Mouse (Mus musculus): ENCODE results near the gene Hoxd3. TPM values are rescaled to one million over a fixed set of nuclear protein-coding genes. Genes with fewer than 3 reads are reported as not detected.

Hoxd3 gene
- total and polyA plus RNA-seq, 2 experiments: not detected

DNA sequence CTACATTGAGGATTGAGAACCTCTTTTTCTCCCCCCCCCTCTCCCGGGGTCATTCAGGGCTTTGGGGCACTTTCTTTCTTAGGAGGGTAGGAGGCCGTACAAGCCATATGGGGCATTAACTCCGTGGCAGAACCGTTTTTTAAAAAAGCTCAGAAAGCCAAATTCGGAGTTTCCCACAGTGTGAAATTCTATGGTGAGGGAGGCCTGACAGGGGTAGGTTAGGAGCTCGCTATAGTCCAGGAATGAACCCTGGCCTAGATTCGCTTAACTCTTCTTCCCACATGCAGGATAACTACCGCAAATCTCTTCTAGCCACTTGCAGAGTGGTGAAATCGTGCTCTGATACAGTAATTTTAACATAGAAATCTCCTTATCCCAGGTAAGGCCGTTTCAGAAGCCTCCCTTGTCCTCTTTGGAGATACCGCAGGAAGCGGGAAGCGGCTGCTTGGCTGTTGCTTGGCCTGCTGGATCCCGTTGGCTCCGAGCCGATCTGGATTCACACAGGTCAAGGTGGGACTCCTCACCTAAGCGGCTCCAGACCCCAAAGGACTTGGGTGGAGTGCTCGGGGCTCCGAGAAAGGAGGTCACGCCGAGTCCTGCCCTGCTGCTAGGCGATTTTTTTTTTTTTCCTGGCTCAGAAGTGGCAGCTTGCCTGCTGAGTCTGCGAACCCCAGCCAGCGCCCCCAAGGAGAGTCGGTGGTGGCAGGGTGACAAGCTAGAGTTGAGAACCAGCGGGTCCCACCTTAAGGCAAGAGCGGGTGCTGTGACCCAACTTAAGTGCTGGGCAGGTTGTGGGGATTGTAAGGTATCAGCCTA is 23.5 kb downstream of the Hoxd3 start:
- Histone ChIP-seq H3K9ac (ENCODE audit: low read depth, low read length) (no peak overlapping the region), H3K27ac (replicated peaks; ENCODE audit: insufficient read depth, low read depth, low read length) (no peak overlapping the region), H3K4me1 (ENCODE audit: control insufficient read depth, insufficient read depth, low read length) (peaks cover 2% of the 10 kb centered on the region; the same call in 1 of the 2 replicates), H3K4me3 (ENCODE audit: insufficient read depth, low read depth, low read length) (no peak overlapping the region), H3K79me2 (ENCODE audit: control insufficient read depth, insufficient read depth, low read length) (no peaks in the 10 kb centered on the region), H3K36me3 (ENCODE audit: control insufficient read depth, insufficient read depth, low read length) (no peaks in the 10 kb centered on the region), H3K27me3 (ENCODE audit: control insufficient read depth, insufficient read depth, low read length) (peaks cover 45% of the 10 kb centered on the region)
- no peak for TF ChIP-seq POLR2A (IDR thresholded peaks at IDR 0.05; ENCODE audit: extremely low read depth, insufficient read depth, low read length)
- TF ChIP-seq CTCF (IDR thresholded peaks at IDR 0.05; ENCODE audit: low read depth, low read length): no peak
- 7% methylated on average over 27 of the region's 27 CpGs for WGBS
- DNase-seq (ENCODE audit: extremely low read depth, low read depth, low spot score): no peak

DNA sequence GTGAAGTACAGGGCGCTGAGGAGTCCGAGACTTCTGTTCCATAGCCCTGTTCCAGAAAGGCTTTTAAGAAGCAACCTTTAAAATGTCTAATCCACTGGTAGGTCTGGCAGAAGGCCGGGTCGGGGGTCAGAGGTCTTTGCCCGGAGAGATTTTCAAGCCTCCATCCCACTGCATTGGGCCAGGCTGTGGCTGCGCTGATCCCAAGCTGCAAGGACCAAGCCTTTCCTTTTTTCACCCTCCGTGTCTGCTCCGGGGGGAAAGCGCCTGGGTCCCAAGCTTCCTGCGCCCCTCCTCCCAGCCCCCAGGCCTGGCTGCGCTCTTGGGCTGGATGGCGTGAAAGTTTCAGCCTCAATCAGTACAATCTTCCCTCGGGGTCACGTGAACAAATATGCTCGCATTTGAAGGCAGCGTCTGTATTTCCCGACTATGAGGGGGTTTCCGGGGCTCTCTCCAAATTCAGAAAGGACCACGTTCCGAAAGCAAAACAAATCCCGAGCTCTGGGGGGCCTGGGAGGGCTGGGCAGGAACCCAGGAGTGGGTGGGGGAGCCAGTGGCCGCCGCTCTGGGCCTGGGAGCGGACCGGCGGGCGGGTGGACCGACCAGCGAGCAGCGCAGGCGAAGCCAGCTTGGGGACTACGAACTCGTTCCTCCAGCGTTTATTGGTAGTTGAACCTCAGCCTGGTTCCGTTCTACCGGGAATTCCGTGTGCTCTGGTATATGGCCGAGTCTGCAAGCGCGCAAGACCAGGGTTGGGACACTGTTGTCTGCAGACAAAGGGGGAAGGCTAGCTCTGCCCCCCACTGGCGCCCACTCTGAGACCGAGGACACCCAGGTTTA is 24.3 kb downstream of the Hoxd3 start:
- H3K4me1 ChIP-seq (ENCODE audit: control insufficient read depth, insufficient read depth, low read length): no peaks in the 10 kb centered on the region
- no peak for DNase-seq (ENCODE audit: extremely low read depth, low read depth, low spot score)
- no peaks in the 10 kb centered on the region for H3K79me2 ChIP-seq (ENCODE audit: control insufficient read depth, insufficient read depth, low read length)
- 3% methylated on average over 42 of the region's 42 CpGs for WGBS
- H3K9ac ChIP-seq (ENCODE audit: low read depth, low read length): no peak overlapping the region
- H3K36me3 ChIP-seq (ENCODE audit: control insufficient read depth, insufficient read depth, low read length): no peaks in the 10 kb centered on the region
- peaks cover 53% of the 10 kb centered on the region for H3K27me3 ChIP-seq (ENCODE audit: control insufficient read depth, insufficient read depth, low read length)
- no peak overlapping the region for H3K4me3 ChIP-seq (ENCODE audit: insufficient read depth, low read depth, low read length)
- no peak overlapping the region for H3K27ac ChIP-seq (replicated peaks; ENCODE audit: insufficient read depth, low read depth, low read length)
- no peak for TF ChIP-seq CTCF (IDR thresholded peaks at IDR 0.05; ENCODE audit: low read depth, low read length)
- TF ChIP-seq POLR2A (IDR thresholded peaks at IDR 0.05; ENCODE audit: extremely low read depth, insufficient read depth, low read length): no peak

DNA sequence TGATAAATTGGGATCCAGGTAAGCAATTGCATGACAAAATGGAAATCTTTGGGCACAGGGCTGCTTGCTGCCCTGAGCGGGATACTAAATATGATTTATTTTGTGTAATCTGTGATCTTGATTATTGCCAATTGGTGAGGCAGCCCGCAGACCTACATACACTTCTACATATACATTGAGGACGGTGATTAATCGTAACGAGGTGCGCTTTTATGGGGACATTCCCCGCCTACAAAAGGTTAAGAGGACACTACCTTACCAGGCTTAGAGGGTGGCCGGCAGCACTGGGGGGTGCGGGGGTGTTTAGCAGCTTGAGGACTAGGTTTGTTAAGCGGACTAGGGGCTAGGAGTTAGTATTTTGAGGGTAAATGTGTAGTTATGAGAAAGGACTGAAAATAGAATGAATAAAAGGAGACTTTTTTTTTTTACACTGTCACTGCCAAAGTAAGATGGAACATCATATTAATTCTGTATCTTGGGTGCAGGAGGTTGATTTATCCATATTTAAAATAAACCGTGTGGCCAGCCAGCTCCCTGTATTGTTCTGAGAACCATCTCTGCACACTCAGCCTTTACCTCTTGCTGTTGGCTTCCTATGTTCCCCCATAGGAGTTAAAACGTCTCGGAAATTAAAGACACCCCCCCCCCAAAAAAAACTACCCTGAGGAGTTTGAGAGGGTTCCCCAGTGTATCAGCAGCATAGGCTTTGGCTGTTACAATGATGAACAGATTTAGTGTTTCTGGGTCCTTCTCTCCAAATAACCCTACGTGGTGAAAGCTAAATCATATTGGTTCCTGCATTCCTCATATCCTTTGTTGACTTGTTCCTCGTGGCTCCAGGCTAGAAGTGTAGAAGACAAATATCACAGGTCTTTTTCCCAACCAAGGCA is 25.2 kb downstream of the Hoxd3 start:
- no peak overlapping the region for H3K27ac ChIP-seq (replicated peaks; ENCODE audit: insufficient read depth, low read depth, low read length)
- H3K4me3 ChIP-seq (ENCODE audit: insufficient read depth, low read depth, low read length): no peak overlapping the region
- WGBS: 6% methylated on average over 15 of the region's 15 CpGs
- H3K4me1 ChIP-seq (ENCODE audit: control insufficient read depth, insufficient read depth, low read length): no peaks in the 10 kb centered on the region
- peaks cover 53% of the 10 kb centered on the region for H3K27me3 ChIP-seq (ENCODE audit: control insufficient read depth, insufficient read depth, low read length)
- no peak for TF ChIP-seq CTCF (IDR thresholded peaks at IDR 0.05; ENCODE audit: low read depth, low read length)
- no peak for TF ChIP-seq POLR2A (IDR thresholded peaks at IDR 0.05; ENCODE audit: extremely low read depth, insufficient read depth, low read length)
- H3K36me3 ChIP-seq (ENCODE audit: control insufficient read depth, insufficient read depth, low read length): no peaks in the 10 kb centered on the region
- no peak overlapping the region for H3K9ac ChIP-seq (ENCODE audit: low read depth, low read length)
- DNase-seq (ENCODE audit: extremely low read depth, low read depth, low spot score): no peak
- H3K79me2 ChIP-seq (ENCODE audit: control insufficient read depth, insufficient read depth, low read length): no peaks in the 10 kb centered on the region

DNA sequence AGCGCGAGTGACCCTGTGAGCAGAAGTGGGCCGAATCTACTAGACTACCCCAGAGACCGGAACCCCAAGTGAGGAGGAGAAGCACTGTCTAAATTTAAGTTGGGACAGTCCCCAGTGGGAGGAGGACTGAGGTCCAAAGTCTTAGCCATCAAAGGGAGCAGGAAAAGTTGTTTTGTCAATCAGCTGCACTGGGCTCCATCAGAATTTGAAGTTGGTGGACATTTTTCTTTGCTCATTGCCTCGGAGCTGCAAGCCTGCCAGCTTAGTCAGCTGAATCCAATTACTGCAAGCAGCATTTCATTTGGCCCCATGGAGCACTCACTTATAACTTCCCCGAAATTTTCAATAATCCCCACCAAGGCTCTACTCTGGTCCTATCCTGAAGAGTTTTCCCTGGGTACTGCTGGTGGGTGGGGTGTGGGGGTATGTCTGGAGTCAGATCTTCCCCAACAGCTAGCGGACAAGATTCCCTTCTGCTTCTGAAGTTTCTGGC is 25.9 kb downstream of the Hoxd3 start:
- Histone ChIP-seq H3K79me2 (ENCODE audit: control insufficient read depth, insufficient read depth, low read length) (no peaks in the 10 kb centered on the region), H3K36me3 (ENCODE audit: control insufficient read depth, insufficient read depth, low read length) (no peaks in the 10 kb centered on the region), H3K27ac (replicated peaks; ENCODE audit: insufficient read depth, low read depth, low read length) (no peak overlapping the region), H3K9ac (ENCODE audit: low read depth, low read length) (no peak overlapping the region), H3K4me3 (ENCODE audit: insufficient read depth, low read depth, low read length) (no peak overlapping the region), H3K4me1 (ENCODE audit: control insufficient read depth, insufficient read depth, low read length) (no peaks in the 10 kb centered on the region), H3K27me3 (ENCODE audit: control insufficient read depth, insufficient read depth, low read length) (peaks cover 51% of the 10 kb centered on the region)
- no peak for TF ChIP-seq CTCF (IDR thresholded peaks at IDR 0.05; ENCODE audit: low read depth, low read length)
- no peak for TF ChIP-seq POLR2A (IDR thresholded peaks at IDR 0.05; ENCODE audit: extremely low read depth, insufficient read depth, low read length)
- no peak for DNase-seq (ENCODE audit: extremely low read depth, low read depth, low spot score)
- WGBS: 10% methylated on average over 7 of the region's 7 CpGs
